ENCODE assay signal across 18 mouse cellular contexts in the genomic region with DNA sequence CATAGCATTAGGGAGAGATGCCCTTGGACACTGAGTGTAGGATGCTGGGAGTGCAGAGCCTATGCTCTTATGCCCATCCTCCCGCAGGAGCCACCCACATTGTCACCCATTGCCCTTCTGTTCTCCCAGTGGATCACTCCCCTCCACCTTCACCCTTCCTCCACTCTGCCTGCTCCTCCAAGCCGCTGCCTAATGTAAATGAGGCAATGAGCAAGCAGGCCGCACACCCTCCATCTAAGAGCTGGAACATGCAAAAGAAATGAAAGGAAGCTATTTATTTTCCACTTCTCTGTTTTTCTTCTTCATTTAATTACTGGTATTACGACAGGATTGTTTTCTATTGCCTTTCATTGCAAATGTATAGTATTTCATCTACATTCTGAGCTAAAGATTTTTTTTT.
DNase-seq lines count a peak whose midpoint lies in the region; ATAC-seq and TF ChIP-seq lines count a peak whose summit lies in the region.
"Had no signal": no experiment of that assay in that cellular context is flagged by ENCODE, and none has a peak within 500 bp of the region (broad histone marks: within the 10 kb centered on the region; RNA-seq: fewer than 3 reads in every experiment).

No protein-coding gene starts in this region.

- H3K9ac ChIP-seq in forebrain, embryonic 13.5 days: no peak overlapping the region
- no peak overlapping the region for H3K9ac ChIP-seq in hindbrain, embryonic 13.5 days
- no peak overlapping the region for H3K9ac ChIP-seq in midbrain, embryonic 16.5 days (ENCODE audit: low read depth, low read length)
- H3K9ac ChIP-seq: heart, embryonic 13.5 days; limb, embryonic 15.5 days had no signal

- no peak overlapping the region for H3K4me2 ChIP-seq in forebrain, embryonic 13.5 days
- no peak overlapping the region for H3K4me2 ChIP-seq in hindbrain, embryonic 13.5 days
- H3K4me2 ChIP-seq in midbrain, embryonic 16.5 days (ENCODE audit: low read length): no peak overlapping the region
- H3K4me2 ChIP-seq: heart, embryonic 13.5 days; limb, embryonic 15.5 days had no signal

- no peak for DNase-seq in layer of hippocampus, adult 2 months (ENCODE audit: low spot score in 2 of 2)
- DNase-seq in layer of hippocampus, postnatal 36 days: no peak
- no peak for DNase-seq in kidney, adult 8-10 months
- DNase-seq in thymus, postnatal 4 days: no peak
- DNase-seq: adrenal gland, adult 8-10 months; B cell, adult 2 months; cerebellum, adult 11-12 months; cerebellum, postnatal 36 days; heart, postnatal 36 days; kidney, adult 11 months; kidney, postnatal 10 days; layer of hippocampus, adult 9-11 months; lung, postnatal 14 days had no signal

- H3K27me3 ChIP-seq in forebrain, embryonic 13.5 days: no peaks in the 10 kb centered on the region
- H3K27me3 ChIP-seq in hindbrain, embryonic 13.5 days: no peaks in the 10 kb centered on the region
- H3K27me3 ChIP-seq in midbrain, embryonic 16.5 days (ENCODE audit: control insufficient read depth, insufficient read depth, low read depth, low read length): no peaks in the 10 kb centered on the region
- H3K27me3 ChIP-seq: heart, embryonic 13.5 days; limb, embryonic 15.5 days had no signal

- TF ChIP-seq CTCF in layer of hippocampus, adult 2 months (conservative IDR thresholded peaks at IDR 0.05): no peak

- no peaks in the 10 kb centered on the region for H3K9me3 ChIP-seq in forebrain, embryonic 13.5 days (replicated peaks)
- H3K9me3 ChIP-seq in hindbrain, embryonic 13.5 days: no peaks in the 10 kb centered on the region
- no peaks in the 10 kb centered on the region for H3K9me3 ChIP-seq in midbrain, embryonic 16.5 days (replicated peaks; ENCODE audit: control insufficient read depth, low read length, poor library complexity, severe bottlenecking)
- H3K9me3 ChIP-seq: heart, embryonic 13.5 days; limb, embryonic 15.5 days had no signal

- H3K27ac ChIP-seq in layer of hippocampus, adult 2 months: peak overlapping the region; percentile 61
- peak overlapping the region; percentile 59 for H3K27ac ChIP-seq in forebrain, embryonic 13.5 days
- H3K27ac ChIP-seq in hindbrain, embryonic 13.5 days: peak overlapping the region; percentile 71
- peak overlapping the region; percentile 56; the same call in 1 of the 2 replicates for H3K27ac ChIP-seq in midbrain, embryonic 16.5 days (ENCODE audit: low read length)
- H3K27ac ChIP-seq: heart, embryonic 13.5 days; limb, embryonic 15.5 days had no signal

- no peak overlapping the region for H3K4me3 ChIP-seq in layer of hippocampus, adult 2 months
- H3K4me3 ChIP-seq in forebrain, embryonic 13.5 days: no peak overlapping the region
- H3K4me3 ChIP-seq in hindbrain, embryonic 13.5 days: no peak overlapping the region
- H3K4me3 ChIP-seq in midbrain, embryonic 16.5 days (ENCODE audit: low read depth, low read length): no peak overlapping the region
- H3K4me3 ChIP-seq: heart, embryonic 13.5 days; limb, embryonic 15.5 days had no signal

- H3K36me3 ChIP-seq in forebrain, embryonic 13.5 days (ENCODE audit: poor library complexity, severe bottlenecking): no peaks in the 10 kb centered on the region
- no peaks in the 10 kb centered on the region for H3K36me3 ChIP-seq in hindbrain, embryonic 13.5 days
- H3K36me3 ChIP-seq in midbrain, embryonic 16.5 days (ENCODE audit: control insufficient read depth, insufficient read depth, low read length): no peaks in the 10 kb centered on the region
- H3K36me3 ChIP-seq: heart, embryonic 13.5 days; limb, embryonic 15.5 days had no signal

- peaks cover 35% of the 10 kb centered on the region for H3K4me1 ChIP-seq in forebrain, embryonic 13.5 days
- peaks cover 62% of the 10 kb centered on the region for H3K4me1 ChIP-seq in hindbrain, embryonic 13.5 days (replicated peaks)
- H3K4me1 ChIP-seq in midbrain, embryonic 16.5 days (ENCODE audit: control insufficient read depth, insufficient read depth, low read length): peaks cover 36% of the 10 kb centered on the region
- H3K4me1 ChIP-seq: heart, embryonic 13.5 days; limb, embryonic 15.5 days had no signal

- WGBS in forebrain, embryonic 13.5 days: 29% methylated on average over 4 of the region's 4 CpGs
- 37% methylated on average over 4 of the region's 4 CpGs for WGBS in hindbrain, embryonic 13.5 days
- WGBS in midbrain, embryonic 16.5 days: 46% methylated on average over 4 of the region's 4 CpGs

- 0 out of 2 replicates have a peak, but pooled peaks have one; percentile 6 for ATAC-seq in forebrain, embryonic 13.5 days
- no peak for ATAC-seq in hindbrain, embryonic 13.5 days (ENCODE audit: low FRiP score)
- ATAC-seq in midbrain, embryonic 16.5 days: no peak
